Mouse (Mus musculus) cerebellum, postnatal 14 days (tissue): ENCODE data around the gene Syk.

Source experiments
- DNase-seq, 2 experiments: peaks; one replicate each; pipeline ENCODE4 v3.0.0; 2021; ENCODE audit warnings: mixed read lengths in 2 of 2

The Syk gene

DNA sequence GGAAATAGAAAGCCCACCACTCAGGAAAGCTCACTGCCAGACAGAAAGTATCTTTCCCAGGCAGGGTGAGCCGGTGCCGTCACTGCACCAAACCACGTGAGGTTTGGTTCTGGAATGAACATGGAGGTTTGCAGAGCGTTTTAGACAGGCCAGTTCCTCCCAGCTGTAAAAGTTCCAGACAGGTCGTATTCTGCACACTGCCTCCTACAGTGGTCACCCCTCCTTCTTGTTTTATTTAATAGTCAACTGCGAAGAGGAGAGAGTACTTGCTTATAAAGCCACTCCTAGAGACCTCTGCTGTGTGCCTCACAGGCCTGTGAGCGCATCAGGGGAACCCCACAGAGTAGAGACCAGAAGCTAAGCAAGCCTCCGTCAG, 69.3 kb downstream of the Syk start:
- DNase-seq: no peak

DNA sequence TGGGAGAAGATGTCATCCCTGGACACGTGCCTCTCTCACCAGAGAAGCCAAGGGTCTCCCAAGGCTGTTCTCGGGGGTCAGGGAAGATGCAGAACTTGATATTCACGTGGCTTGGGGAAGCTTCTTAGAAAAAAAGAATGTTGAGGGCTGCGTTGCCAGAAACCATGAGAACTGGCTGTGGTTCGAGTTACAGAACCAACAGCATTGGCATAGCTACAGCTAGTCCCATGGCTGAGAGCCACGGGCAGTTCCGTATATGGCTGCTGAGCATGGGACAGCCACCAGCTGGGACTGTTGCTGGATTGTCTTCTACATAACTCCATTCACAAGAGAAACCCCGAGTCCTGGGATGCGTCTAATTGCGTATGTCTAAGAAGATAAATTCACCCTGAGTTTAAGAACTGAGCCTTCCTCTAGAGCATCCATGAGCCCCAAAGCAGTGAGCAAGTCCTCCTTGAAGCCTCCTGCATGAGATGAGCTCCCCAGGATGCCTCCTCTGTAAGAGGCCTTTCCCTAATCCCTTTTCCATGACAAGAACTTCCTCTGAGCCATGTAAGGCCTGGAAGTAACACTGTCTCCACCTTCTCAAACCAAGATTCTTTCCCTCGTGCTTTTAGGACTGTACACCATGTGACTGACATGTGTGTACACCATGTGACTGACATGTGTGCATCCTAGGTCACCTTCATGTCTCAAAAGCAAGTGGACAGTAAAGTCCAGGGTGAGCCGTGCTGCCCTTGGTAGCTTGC, 71.3 kb downstream of the Syk start:
- DNase-seq: no peak

GRCm38 (mm10) chr13:52654830-52655308, 71.9 kb downstream of the Syk start:
- DNase-seq: peak; percentile 28 to 32

DNA sequence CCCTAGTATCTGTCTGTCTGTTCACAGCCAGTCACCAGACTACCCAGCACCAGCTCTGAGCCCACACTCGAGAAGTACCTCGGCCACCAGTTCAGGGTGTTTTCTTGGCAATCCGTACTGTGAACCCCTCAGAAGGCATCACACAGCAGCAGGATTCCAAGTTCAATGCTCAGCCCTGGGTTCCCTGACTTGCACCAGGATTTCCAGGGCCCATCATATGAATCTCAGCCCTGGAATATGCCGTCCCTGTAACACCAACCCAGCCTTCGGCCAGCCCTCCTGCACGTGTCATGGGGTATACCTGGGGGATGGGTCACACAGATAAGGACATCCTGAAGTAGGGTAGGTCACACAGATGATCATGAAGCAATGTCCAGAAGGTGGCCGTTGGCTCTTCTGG, 75.0 kb downstream of the Syk start:
- no peak for DNase-seq

DNA sequence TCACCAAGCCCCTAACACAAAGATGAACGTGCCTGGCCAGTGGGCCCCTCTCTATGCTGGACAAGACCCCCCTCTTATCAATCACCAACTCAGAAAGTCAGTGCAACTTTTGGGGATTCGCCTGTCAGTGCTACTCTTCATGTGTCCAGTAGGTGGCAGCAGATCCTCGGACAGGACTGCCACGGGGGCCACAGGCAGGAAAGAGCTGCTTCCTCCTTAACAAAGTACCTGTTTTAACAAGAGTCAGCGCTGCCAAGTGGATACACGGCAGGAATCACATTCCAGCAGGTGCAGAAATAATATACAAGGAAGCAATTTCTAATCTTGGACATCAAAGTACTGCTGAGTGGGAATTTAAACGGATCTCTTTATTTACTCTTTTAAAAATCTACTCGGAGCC, 75.5 kb downstream of the Syk start:
- peak; percentile 77 for DNase-seq

DNA sequence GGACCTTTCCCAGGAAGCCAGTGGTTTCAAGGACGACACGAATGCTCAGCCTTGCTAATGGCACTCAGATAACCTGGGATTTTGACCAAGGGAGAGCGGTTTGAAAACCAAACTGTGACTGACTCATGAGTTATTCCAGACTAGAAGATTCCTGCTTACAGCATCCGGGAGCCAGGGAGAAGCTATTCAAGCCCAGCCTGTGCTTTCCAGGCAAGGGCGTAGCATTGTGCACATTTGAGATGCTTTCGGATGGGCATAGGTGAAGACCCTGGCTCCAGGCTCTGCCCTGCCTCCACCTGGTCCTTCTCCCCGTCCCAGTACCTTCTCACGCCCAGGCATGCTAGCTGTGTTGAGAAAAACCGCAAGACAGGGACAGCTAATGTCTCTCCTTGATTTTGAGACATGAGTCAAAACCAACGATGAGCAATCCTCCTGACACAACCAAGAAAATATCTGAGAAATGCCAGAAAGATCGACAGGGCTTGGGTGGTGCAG, 76.2 kb downstream of the Syk start:
- no peak for DNase-seq

GRCm38 (mm10) chr13:52669889-52670288, 86.9 kb downstream of the Syk start:
- DNase-seq: peak in 1 of 2 experiments; percentile 23

DNA sequence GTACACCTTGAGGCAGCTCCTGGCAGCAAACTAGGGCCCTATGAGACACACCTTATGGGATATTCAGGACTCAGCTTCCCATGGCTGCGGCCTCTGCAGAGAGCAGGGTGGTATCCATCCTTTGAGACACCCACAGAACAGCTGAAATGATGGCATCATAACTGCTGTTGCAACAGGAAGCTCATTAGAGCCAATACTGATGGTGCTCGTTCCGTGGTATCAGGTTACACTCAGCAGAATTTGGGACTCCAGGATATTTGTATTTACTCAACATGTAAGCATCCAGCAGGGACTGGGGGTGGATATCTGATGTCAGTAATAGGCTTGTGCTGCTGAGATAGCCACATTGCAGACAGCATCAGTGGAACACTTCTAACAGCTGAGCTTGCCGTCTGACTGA, 90.3 kb downstream of the Syk start:
- no peak for DNase-seq

GRCm38 (mm10) chr13:52673856-52674255, 90.9 kb downstream of the Syk start:
- DNase-seq: peak in 1 of 2 experiments; percentile 35

- no peak for DNase-seq
Observed at GRCm38 (mm10) chr13:52674839-52675238, 91.9 kb downstream of the Syk start.

- no peak for DNase-seq
Observed at GRCm38 (mm10) chr13:52675526-52676294, 92.7 kb downstream of the Syk start.

DNA sequence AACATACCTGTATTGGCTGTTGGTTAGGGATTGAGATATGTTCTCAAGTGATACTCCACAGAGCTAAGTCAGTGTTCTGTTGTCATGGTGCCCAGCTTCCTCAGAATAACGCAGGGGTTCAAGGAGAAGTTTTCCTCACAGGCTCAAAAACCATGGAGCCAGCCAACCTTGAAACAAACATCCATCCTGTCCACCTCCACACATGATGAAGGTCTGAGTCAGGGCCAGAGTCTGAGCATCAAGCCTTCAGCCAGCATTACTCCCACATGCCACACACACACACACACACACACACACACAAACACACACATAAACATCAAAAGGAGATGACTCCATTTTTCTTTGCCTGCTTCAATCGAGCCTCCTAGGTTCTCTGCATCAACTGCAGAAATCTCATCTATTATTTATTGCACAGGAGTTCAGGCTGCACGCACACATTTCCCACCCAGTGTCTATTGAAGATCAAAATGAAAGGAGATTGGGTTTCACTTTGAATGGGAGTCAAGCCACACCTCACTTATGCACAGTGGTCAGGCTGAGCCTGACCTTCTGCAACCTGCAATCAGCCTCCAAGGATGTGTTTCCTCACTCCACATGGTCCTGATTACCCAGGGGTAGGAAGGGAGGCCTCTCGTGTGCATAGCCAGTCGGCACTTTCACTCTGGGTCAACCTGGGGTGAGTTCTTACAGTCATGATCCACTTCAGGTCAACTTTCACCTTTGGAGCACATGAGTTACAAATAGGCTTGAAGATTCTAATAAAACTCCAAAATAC, 93.9 kb downstream of the Syk start:
- no peak for DNase-seq

DNA sequence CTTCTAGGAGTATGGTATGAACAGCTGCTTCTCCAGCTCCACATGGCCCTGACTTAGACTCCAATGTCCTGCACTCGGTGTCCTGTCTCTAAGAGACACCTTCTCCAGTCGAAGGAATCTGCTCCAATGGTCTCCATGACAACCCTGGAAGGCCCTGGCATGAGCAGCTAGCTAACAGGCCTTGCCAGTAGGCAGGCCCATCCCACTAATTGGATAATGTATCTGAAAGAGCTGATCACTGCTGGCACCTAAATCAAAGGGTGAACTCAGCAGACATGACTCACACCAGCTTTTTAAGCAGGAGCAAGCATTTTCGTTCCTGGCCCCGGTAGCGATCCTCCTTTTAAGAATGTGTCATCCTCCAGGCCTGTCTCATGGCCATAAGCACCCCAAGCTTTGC, 96.9 kb downstream of the Syk start:
- peak; percentile 61 to 62 for DNase-seq

- no peak for DNase-seq
Observed at GRCm38 (mm10) chr13:52682107-52682506, 99.1 kb downstream of the Syk start.

DNA sequence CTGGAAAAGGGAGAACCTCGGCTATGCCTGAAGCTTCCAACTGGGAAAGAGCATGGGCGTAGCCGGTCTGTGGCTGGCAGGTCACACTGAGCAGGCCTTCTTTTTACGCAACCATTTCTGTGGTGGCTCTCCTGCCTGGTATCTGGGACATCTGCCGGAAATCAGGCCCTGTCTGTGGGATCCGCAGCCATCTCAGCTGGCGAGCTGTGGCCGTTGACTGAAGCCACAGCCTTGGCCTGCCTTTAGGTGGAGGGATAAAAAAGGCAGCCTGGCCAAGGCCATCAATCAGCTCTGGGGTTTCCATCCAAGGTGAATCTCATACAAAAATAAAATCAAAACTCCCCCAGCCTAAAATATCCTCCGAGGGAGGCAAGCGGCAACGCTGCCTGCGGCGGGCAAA, 107.5 kb downstream of the Syk start:
- DNase-seq: peak; percentile 20 to 28

DNA sequence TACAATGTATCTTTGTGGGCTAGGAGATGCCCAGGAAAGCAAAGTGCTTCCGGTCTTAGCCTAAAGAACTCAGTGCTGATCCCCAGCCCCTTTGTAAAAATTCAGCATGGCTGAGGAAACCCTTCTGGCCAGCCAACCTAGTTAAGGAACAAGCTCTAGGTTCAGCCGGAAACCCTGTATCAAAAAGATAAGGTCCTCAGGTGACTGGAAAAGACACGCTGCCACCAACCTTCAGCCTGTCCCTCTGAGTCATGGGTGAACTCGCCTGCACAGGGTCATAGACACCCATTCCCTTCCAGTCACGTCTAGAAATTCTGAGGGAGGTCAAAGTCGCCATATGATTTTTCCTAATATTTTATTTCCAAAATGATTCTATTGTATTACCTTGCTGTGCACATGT, 109.3 kb downstream of the Syk start:
- no peak for DNase-seq

- DNase-seq: no peak
Observed at GRCm38 (mm10) chr13:52694857-52695256, 111.9 kb downstream of the Syk start.
